Mouse (Mus musculus): Measurements from ENCODE around the gene Tph1. TPM values are rescaled to one million over a fixed set of nuclear protein-coding genes. Genes with fewer than 3 reads are reported as not detected.
"Not testable (repeated sequence)": the region's sequence is repeated elsewhere in the genome, so short reads cannot be mapped to it uniquely, and the experiment has no call there.

The Tph1 gene
- total and polyA plus RNA-seq, 2 experiments from 2014 or later: 0.70 to 1.7 TPM

DNA sequence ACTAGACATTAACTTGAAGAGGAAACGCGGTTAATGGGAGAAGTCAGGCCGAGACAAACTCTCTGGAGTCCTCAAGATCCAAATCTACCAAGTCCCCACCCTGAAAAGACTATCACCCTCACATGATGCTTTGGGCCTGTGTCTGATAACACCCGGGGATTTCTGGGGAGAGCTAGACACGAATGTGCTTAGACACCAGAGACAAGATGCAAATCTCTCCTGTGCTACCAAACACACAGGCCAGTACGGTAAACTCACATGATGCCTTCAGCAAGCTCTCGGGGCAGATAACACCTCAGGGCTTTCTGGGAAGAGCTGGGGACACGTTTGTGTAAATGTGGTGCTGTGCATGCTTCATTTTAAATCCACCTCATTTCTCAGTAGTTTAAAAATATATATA, 3.5 kb upstream of the Tph1 start:
- H3K27me3 ChIP-seq (ENCODE audit: control insufficient read depth, insufficient read depth, low read length): 0 out of 2 replicates have a peak, but pooled peaks cover 4% of the 10 kb centered on the region
- WGBS: 67% methylated on average over 8 of the region's 8 CpGs
- no peak overlapping the region for H3K4me3 ChIP-seq (ENCODE audit: low read depth, low read length)
- no peaks in the 10 kb centered on the region for H3K36me3 ChIP-seq (replicated peaks; ENCODE audit: control insufficient read depth, insufficient read depth, low read length)
- H3K4me1 ChIP-seq (ENCODE audit: control insufficient read depth, insufficient read depth): no peaks in the 10 kb centered on the region
- no peak overlapping the region for H3K27ac ChIP-seq (ENCODE audit: low read depth)
- no peaks in the 10 kb centered on the region for H3K9me3 ChIP-seq (replicated peaks; ENCODE audit: control insufficient read depth, low read length)
- H3K4me2 ChIP-seq (ENCODE audit: low read depth, low read length): no peak overlapping the region
- ATAC-seq (ENCODE audit: insufficient read depth, low read depth) (no peak), DNase-seq (ENCODE audit: low spot score) (no peak)
- no peak overlapping the region for H3K9ac ChIP-seq (replicated peaks; ENCODE audit: low read depth, low read length)
- TF ChIP-seq EP300 (IDR thresholded peaks at IDR 0.05; ENCODE audit: low read depth) (no peak), CTCF (IDR thresholded peaks at IDR 0.05; ENCODE audit: low read depth) (no peak)

- Histone ChIP-seq H3K27ac (ENCODE audit: low read depth) (no peak overlapping the region), H3K4me2 (ENCODE audit: low read depth, low read length) (no peak overlapping the region), H3K36me3 (replicated peaks; ENCODE audit: control insufficient read depth, insufficient read depth, low read length) (no peaks in the 10 kb centered on the region), H3K4me3 (ENCODE audit: low read depth, low read length) (no peak overlapping the region), H3K4me1 (ENCODE audit: control insufficient read depth, insufficient read depth) (no peaks in the 10 kb centered on the region), H3K27me3 (ENCODE audit: control insufficient read depth, insufficient read depth, low read length) (0 out of 2 replicates have a peak, but pooled peaks cover 4% of the 10 kb centered on the region), H3K9me3 (replicated peaks; ENCODE audit: control insufficient read depth, low read length) (no peaks in the 10 kb centered on the region), H3K9ac (replicated peaks; ENCODE audit: low read depth, low read length) (no peak overlapping the region)
- TF ChIP-seq CTCF (IDR thresholded peaks at IDR 0.05; ENCODE audit: low read depth) (no peak), EP300 (IDR thresholded peaks at IDR 0.05; ENCODE audit: low read depth) (no peak)
- ATAC-seq (ENCODE audit: insufficient read depth, low read depth) (no peak), DNase-seq (ENCODE audit: low spot score) (no peak)
- 89% methylated on average over 7 of the region's 7 CpGs for whole genome bisulfite sequencing
Measured at GRCm38 (mm10) chr7:46675061-46675460, 2.7 kb upstream of the Tph1 start.

- DNase-seq (ENCODE audit: low spot score): no peak
- Histone ChIP-seq H3K4me3 (ENCODE audit: low read depth, low read length) (no peak overlapping the region), H3K4me1 (ENCODE audit: control insufficient read depth, insufficient read depth) (no peaks in the 10 kb centered on the region)
Measured at GRCm38 (mm10) chr7:46667256-46667655, 5.1 kb downstream of the Tph1 start.

DNA sequence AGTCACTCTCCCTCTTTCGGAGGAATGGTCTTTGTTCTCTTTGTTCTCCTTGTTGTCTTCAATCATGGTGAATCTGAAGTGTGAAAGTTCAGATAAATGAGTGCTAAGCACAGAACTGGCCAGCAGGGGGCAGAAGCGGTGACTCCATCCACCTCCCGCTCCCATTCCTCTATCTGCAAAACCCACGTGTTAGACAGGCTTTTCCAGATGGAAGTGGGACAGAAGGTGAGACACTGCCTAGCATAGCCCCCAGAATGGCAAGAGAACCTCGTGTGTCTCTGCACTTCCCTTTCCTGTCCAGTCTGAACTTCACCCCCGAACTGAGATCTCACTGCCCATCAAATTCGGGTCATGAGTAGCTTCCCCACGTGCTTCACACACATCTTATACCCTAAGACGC, 7.1 kb downstream of the Tph1 start:
- DNase-seq (ENCODE audit: low spot score) (no peak), ATAC-seq (ENCODE audit: insufficient read depth, low read depth) (no peak)
- no peak for TF ChIP-seq EP300 (IDR thresholded peaks at IDR 0.05; ENCODE audit: low read depth)
- TF ChIP-seq CTCF (IDR thresholded peaks at IDR 0.05; ENCODE audit: low read depth): peak; percentile 47
- Histone ChIP-seq H3K9ac (replicated peaks; ENCODE audit: low read depth, low read length) (no peak overlapping the region), H3K36me3 (replicated peaks; ENCODE audit: control insufficient read depth, insufficient read depth, low read length) (no peaks in the 10 kb centered on the region), H3K9me3 (replicated peaks; ENCODE audit: control insufficient read depth, low read length) (no peaks in the 10 kb centered on the region), H3K4me1 (ENCODE audit: control insufficient read depth, insufficient read depth) (no peaks in the 10 kb centered on the region), H3K27me3 (ENCODE audit: control insufficient read depth, insufficient read depth, low read length) (peaks cover 30% of the 10 kb centered on the region), H3K4me3 (ENCODE audit: low read depth, low read length) (no peak overlapping the region), H3K27ac (ENCODE audit: low read depth) (no peak overlapping the region), H3K4me2 (ENCODE audit: low read depth, low read length) (no peak overlapping the region)
- WGBS: 33% methylated on average over 9 of the region's 9 CpGs

More at GRCm38 (mm10) chr7:46667256-46667655, 5.1 kb downstream of the Tph1 start:
- Histone ChIP-seq H3K27ac (ENCODE audit: low read depth) (no peak overlapping the region), H3K9ac (replicated peaks; ENCODE audit: low read depth, low read length) (no peak overlapping the region), H3K27me3 (ENCODE audit: control insufficient read depth, insufficient read depth, low read length) (peaks cover 34% of the 10 kb centered on the region), H3K4me2 (ENCODE audit: low read depth, low read length) (no peak overlapping the region), H3K36me3 (replicated peaks; ENCODE audit: control insufficient read depth, insufficient read depth, low read length) (no peaks in the 10 kb centered on the region), H3K9me3 (replicated peaks; ENCODE audit: control insufficient read depth, low read length) (no peaks in the 10 kb centered on the region)
- 2% methylated on average over 21 of the region's 21 CpGs for WGBS
- no peak for ATAC-seq (ENCODE audit: insufficient read depth, low read depth)
- TF ChIP-seq EP300 (IDR thresholded peaks at IDR 0.05; ENCODE audit: low read depth) (no peak), CTCF (IDR thresholded peaks at IDR 0.05; ENCODE audit: low read depth) (no peak)

- no peak for TF ChIP-seq EP300 (IDR thresholded peaks at IDR 0.05; ENCODE audit: low read depth)
- TF ChIP-seq CTCF (IDR thresholded peaks at IDR 0.05; ENCODE audit: low read depth): no peak
- Histone ChIP-seq H3K4me2 (ENCODE audit: low read depth, low read length) (no peak overlapping the region), H3K9ac (replicated peaks; ENCODE audit: low read depth, low read length) (no peak overlapping the region), H3K4me3 (ENCODE audit: low read depth, low read length) (no peak overlapping the region), H3K4me1 (ENCODE audit: control insufficient read depth, insufficient read depth) (no peaks in the 10 kb centered on the region), H3K27ac (ENCODE audit: low read depth) (no peak overlapping the region), H3K36me3 (replicated peaks; ENCODE audit: control insufficient read depth, insufficient read depth, low read length) (no peaks in the 10 kb centered on the region), H3K27me3 (ENCODE audit: control insufficient read depth, insufficient read depth, low read length) (peaks cover 19% of the 10 kb centered on the region), H3K9me3 (replicated peaks; ENCODE audit: control insufficient read depth, low read length) (no peaks in the 10 kb centered on the region)
- DNase-seq (ENCODE audit: low spot score) (no peak), ATAC-seq (ENCODE audit: insufficient read depth, low read depth) (no peak)
- WGBS: 65% methylated on average over 18 of the region's 18 CpGs
Measured at GRCm38 (mm10) chr7:46661591-46662090, 10.7 kb downstream of the Tph1 start.

DNA sequence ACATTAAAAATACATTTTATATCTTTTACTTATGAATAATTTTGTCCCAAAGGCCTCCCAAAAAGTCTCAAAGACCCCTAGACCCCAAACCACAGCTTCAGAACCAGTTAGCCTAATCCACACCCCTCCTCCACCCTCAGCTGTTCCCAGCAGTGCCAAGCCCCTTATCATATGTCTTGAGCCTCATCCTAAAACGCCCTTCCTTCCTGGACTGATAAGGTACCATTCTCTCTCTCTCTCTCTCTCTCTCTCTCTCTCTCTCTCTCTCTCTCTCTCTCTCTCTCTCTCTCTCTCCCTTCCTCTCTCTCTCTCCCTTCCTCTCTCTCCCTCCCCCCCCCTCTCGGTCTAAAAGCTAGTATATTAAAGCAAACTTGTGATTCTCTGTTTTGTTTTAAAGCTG, 20.1 kb downstream of the Tph1 start:
- WGBS: 23% methylated on average over 2 of the region's 2 CpGs
- no peaks in the 10 kb centered on the region for H3K27me3 ChIP-seq (ENCODE audit: control insufficient read depth, insufficient read depth, low read length)
- no peaks in the 10 kb centered on the region for H3K9me3 ChIP-seq (replicated peaks; ENCODE audit: control insufficient read depth, low read length)
- H3K4me3 ChIP-seq (ENCODE audit: low read depth, low read length): no peak overlapping the region
- H3K4me2 ChIP-seq (ENCODE audit: low read depth, low read length): no peak overlapping the region
- no peak overlapping the region for H3K9ac ChIP-seq (replicated peaks; ENCODE audit: low read depth, low read length)
- no peaks in the 10 kb centered on the region for H3K4me1 ChIP-seq (ENCODE audit: control insufficient read depth, insufficient read depth)
- TF ChIP-seq EP300 (IDR thresholded peaks at IDR 0.05; ENCODE audit: low read depth): no peak
- no peak for TF ChIP-seq CTCF (IDR thresholded peaks at IDR 0.05; ENCODE audit: low read depth)
- H3K36me3 ChIP-seq (replicated peaks; ENCODE audit: control insufficient read depth, insufficient read depth, low read length): no peaks in the 10 kb centered on the region
- no peak overlapping the region for H3K27ac ChIP-seq (ENCODE audit: low read depth)
- DNase-seq (ENCODE audit: low spot score) (no peak), ATAC-seq (ENCODE audit: insufficient read depth, low read depth) (no peak)

GRCm38 (mm10) chr7:46650231-46650630, 22.1 kb downstream of the Tph1 start:
- not testable (repeated sequence) for H3K27me3 ChIP-seq (ENCODE audit: control insufficient read depth, insufficient read depth, low read length); ATAC-seq (ENCODE audit: insufficient read depth, low read depth); H3K4me1 ChIP-seq (ENCODE audit: control insufficient read depth, insufficient read depth); H3K4me2 ChIP-seq (ENCODE audit: low read depth, low read length); H3K9ac ChIP-seq (replicated peaks; ENCODE audit: low read depth, low read length); H3K9me3 ChIP-seq (replicated peaks; ENCODE audit: control insufficient read depth, low read length); DNase-seq (ENCODE audit: low spot score); H3K36me3 ChIP-seq (replicated peaks; ENCODE audit: control insufficient read depth, insufficient read depth, low read length); H3K27ac ChIP-seq (ENCODE audit: low read depth); H3K4me3 ChIP-seq (ENCODE audit: low read depth, low read length)
- WGBS: 40% methylated on average over 5 of the region's 5 CpGs
